Mouse (Mus musculus) mammary gland, adult 2 months (tissue): ENCODE results near the gene Stk33. TPM values are rescaled to one million over a fixed set of nuclear protein-coding genes. Genes with fewer than 3 reads are reported as not detected.

Source experiments
- polyA plus RNA-seq: library from polyadenylated mRNA; depleted of rRNA; stranded (reverse); fragments of >200 nt; gene quantifications from 2 replicates; pipeline ENCODE4 v1.2.3, GENCODE M21; 2012; ENCODE audit warnings: low replicate concordance; rRNA removed

Stk33 gene
- polyA plus RNA-seq = not detected in 2 replicates

DNA sequence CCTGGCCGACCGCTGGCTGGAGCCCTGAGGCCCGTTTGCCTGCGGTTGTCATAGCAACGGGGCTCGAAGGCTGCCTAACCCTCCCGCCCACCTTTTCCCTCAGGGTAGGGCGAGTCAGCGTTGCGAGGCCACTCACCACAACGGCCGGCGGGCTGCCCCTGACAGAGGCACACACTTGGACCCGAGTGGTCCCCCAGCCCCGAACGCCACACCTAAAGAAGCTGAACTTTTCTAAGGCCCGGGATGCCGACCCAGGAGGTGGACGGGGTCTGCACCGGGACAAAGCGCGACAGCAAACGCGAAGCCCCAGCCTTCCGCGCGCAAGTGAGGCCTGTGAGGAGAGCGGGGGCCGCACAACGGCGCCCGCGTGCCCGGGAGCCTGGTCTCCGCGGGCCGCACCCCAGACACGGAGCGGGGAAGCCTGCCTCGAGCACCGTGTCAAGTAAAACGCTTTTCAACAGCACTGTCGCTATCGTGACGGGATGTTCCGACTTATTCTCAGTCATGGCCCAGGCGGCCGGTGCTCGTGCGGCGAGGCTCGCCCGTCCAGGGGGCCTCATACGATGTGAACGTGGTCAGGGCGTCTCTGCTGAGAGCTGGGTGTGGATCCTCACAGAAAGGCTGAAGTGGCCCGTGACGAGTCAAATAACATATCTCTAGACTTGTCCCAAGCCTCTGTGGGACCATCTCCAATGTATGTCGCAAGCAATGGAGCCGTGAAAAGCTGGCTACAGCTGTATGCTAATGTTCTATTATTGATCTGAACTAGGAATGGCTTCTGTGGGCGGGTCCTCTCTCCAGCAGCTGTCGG is at the start of gene Stk33:
Stk33 (minus strand) TSS at position 301 of the 811 bp plus-strand sequence.

Other genes starting within 250 kb of the Stk33 start
- 0.23 and 0.43 TPM in 2 replicates for gene Trim66, start 69.1 kb upstream of the Stk33 start, polyA plus RNA-seq
- gene Rpl27a, start 80.1 kb upstream of the Stk33 start, polyA plus RNA-seq = 256 and 358 TPM in 2 replicates